Mouse (Mus musculus) cerebellum, adult 11 months (tissue): ENCODE results near the gene Klk9.

Experiments
- DNase-seq: peaks from one replicate; pipeline ENCODE4 v3.0.0; 2022

Klk9 gene

GRCm38 (mm10) chr7:43791591-43791990, at the start of gene Klk9:
TSS of gene Klk9 (plus strand) at chr7:43791891.
- DNase-seq, result no peak

- no peak for DNase-seq
These were observed 43.9 kb upstream of the Klk9 start for GRCm38 (mm10) chr7:43747788-43748187.

- DNase-seq, result no peak
These were observed 38.9 kb upstream of the Klk9 start for GRCm38 (mm10) chr7:43752806-43753205.

GRCm38 (mm10) chr7:43766484-43766883, 25.2 kb upstream of the Klk9 start:
- no peak for DNase-seq

- no peak for DNase-seq
These were observed 23.1 kb upstream of the Klk9 start, which contains the start of gene Klk12 for GRCm38 (mm10) chr7:43768597-43768996. TSS of gene Klk12 (plus strand) at chr7:43768897.

GRCm38 (mm10) chr7:43769636-43770035, 22.1 kb upstream of the Klk9 start:
- DNase-seq, result no peak

- DNase-seq, result no peak
These were observed 21.0 kb upstream of the Klk9 start for GRCm38 (mm10) chr7:43770701-43771100.

GRCm38 (mm10) chr7:43771916-43772315, 19.8 kb upstream of the Klk9 start:
- DNase-seq, result no peak

- DNase-seq, result no peak
These were observed 18.8 kb upstream of the Klk9 start for GRCm38 (mm10) chr7:43772901-43773300.

- no peak for DNase-seq
These were observed 17.3 kb upstream of the Klk9 start, which contains the start of gene Klk11 for GRCm38 (mm10) chr7:43774364-43774763. TSS of gene Klk11 (plus strand) at chr7:43774604.

- no peak for DNase-seq
These were observed 16.9 kb upstream of the Klk9 start for GRCm38 (mm10) chr7:43774802-43775201.

GRCm38 (mm10) chr7:43775311-43776057, 16.2 kb upstream of the Klk9 start:
- no peak for DNase-seq

- no peak for DNase-seq
These were observed 15.2 kb upstream of the Klk9 start for GRCm38 (mm10) chr7:43776506-43776905.

- no peak for DNase-seq
These were observed 14.3 kb upstream of the Klk9 start for GRCm38 (mm10) chr7:43777423-43777822.

- no peak for DNase-seq
These were observed 13.3 kb upstream of the Klk9 start for GRCm38 (mm10) chr7:43778176-43778970.

GRCm38 (mm10) chr7:43780241-43780640, 11.4 kb upstream of the Klk9 start:
- DNase-seq, result no peak

- DNase-seq, result no peak
These were observed 10.9 kb upstream of the Klk9 start, which contains the start of gene Klk10 for GRCm38 (mm10) chr7:43780746-43781145. TSS of gene Klk10 (plus strand) at chr7:43781035.

GRCm38 (mm10) chr7:43781541-43781940, 10.2 kb upstream of the Klk9 start:
- DNase-seq, result no peak

- peak; percentile 12 for DNase-seq
These were observed 9.1 kb upstream of the Klk9 start for GRCm38 (mm10) chr7:43782275-43783265.

- no peak for DNase-seq
These were observed 6.4 kb upstream of the Klk9 start for GRCm38 (mm10) chr7:43785286-43785685.

GRCm38 (mm10) chr7:43788096-43788495, 3.6 kb upstream of the Klk9 start:
- DNase-seq, result no peak

- no peak for DNase-seq
These were observed 2.4 kb upstream of the Klk9 start for GRCm38 (mm10) chr7:43789295-43789694.

- DNase-seq, result no peak
These were observed 4.7 kb downstream of the Klk9 start for GRCm38 (mm10) chr7:43796355-43796754.
